Mouse (Mus musculus): ENCODE data around the gene Ctrc.

Ctrc gene

GRCm38 (mm10) chr4:141845999-141846398, at the start of gene Ctrc:
TSS of gene Ctrc (minus strand) at chr4:141846359.
- DNase-seq (ENCODE audit: low spot score in 2 of 2) = no peak

GRCm38 (mm10) chr4:141895772-141896171, 49.6 kb upstream of the Ctrc start:
- DNase-seq (ENCODE audit: low spot score in 2 of 2) = no peak

- DNase-seq (ENCODE audit: low spot score in 2 of 2) = no peak
Measured at GRCm38 (mm10) chr4:141893157-141893784, 47.1 kb upstream of the Ctrc start.

- no peak for DNase-seq (ENCODE audit: low spot score in 2 of 2)
Measured at GRCm38 (mm10) chr4:141886385-141886968, 40.3 kb upstream of the Ctrc start.

GRCm38 (mm10) chr4:141885451-141885850, 39.3 kb upstream of the Ctrc start:
- no peak for DNase-seq (ENCODE audit: low spot score in 2 of 2)

- DNase-seq (ENCODE audit: low spot score in 2 of 2) = no peak
Measured at GRCm38 (mm10) chr4:141882858-141883257, 36.7 kb upstream of the Ctrc start.

- DNase-seq (ENCODE audit: low spot score in 2 of 2) = no peak
Measured at GRCm38 (mm10) chr4:141881950-141882349, 35.8 kb upstream of the Ctrc start.

GRCm38 (mm10) chr4:141881289-141881914, 35.2 kb upstream of the Ctrc start:
- no peak for DNase-seq (ENCODE audit: low spot score in 2 of 2)

GRCm38 (mm10) chr4:141879875-141880274, 33.7 kb upstream of the Ctrc start:
- DNase-seq (ENCODE audit: low spot score in 2 of 2) = no peak

- no peak for DNase-seq (ENCODE audit: low spot score in 2 of 2)
Measured at GRCm38 (mm10) chr4:141879074-141879473, 32.9 kb upstream of the Ctrc start.

GRCm38 (mm10) chr4:141878621-141879020, 32.5 kb upstream of the Ctrc start:
- no peak for DNase-seq (ENCODE audit: low spot score in 2 of 2)

GRCm38 (mm10) chr4:141875481-141876108, 29.4 kb upstream of the Ctrc start:
- DNase-seq (ENCODE audit: low spot score in 2 of 2) = no peak

GRCm38 (mm10) chr4:141874601-141875460, 28.7 kb upstream of the Ctrc start, which contains the start of gene Efhd2:
TSS of gene Efhd2 (minus strand) at chr4:141874920.
- DNase-seq (ENCODE audit: low spot score in 2 of 2) = peak; percentile 75 to 85

GRCm38 (mm10) chr4:141874111-141874600, 28.0 kb upstream of the Ctrc start:
- DNase-seq (ENCODE audit: low spot score in 2 of 2) = no peak

GRCm38 (mm10) chr4:141872977-141873376, 26.8 kb upstream of the Ctrc start:
- no peak for DNase-seq (ENCODE audit: low spot score in 2 of 2)

- DNase-seq (ENCODE audit: low spot score in 2 of 2) = no peak
Measured at GRCm38 (mm10) chr4:141871909-141872308, 25.8 kb upstream of the Ctrc start.

GRCm38 (mm10) chr4:141871333-141871725, 25.2 kb upstream of the Ctrc start:
- no peak for DNase-seq (ENCODE audit: low spot score in 2 of 2)

GRCm38 (mm10) chr4:141870666-141871332, 24.6 kb upstream of the Ctrc start:
- DNase-seq (ENCODE audit: low spot score in 2 of 2) = peak in 1 of 2 experiments; percentile 54

- DNase-seq (ENCODE audit: low spot score in 2 of 2) = no peak
Measured at GRCm38 (mm10) chr4:141869436-141870215, 23.5 kb upstream of the Ctrc start.

GRCm38 (mm10) chr4:141868051-141868450, 21.9 kb upstream of the Ctrc start:
- no peak for DNase-seq (ENCODE audit: low spot score in 2 of 2)
